Mouse (Mus musculus): ENCODE data around the gene H2-M10.1.
"Not testable (repeated sequence)": the region's sequence is repeated elsewhere in the genome, so short reads cannot be mapped to it uniquely, and the experiment has no call there.

H2-M10.1 gene

DNA sequence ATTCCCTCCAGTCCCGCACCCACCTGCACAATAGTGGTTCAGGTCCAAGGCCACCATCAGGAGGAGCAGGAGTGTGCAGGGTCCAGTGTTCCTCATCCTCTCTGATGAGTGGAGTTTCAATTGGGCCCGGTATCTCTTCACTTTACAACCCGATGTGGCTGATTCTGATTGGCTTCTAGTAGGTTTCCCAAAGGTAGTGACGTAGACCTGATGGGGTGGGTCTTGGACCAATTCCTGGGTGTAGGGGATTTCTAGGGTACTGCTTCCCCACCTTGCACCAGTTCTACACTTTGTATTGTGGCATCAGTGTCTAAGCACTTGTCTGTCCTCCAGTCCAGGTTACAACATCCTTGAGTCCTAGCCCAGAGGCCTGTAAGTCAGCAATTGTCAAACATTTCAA, at the start of gene H2-M10.1:
Gene H2-M10.1 (minus strand): TSS at position 101 of the 400 bp plus-strand sequence.
- DNase-seq (ENCODE audit: low spot score in 2 of 2): no peak

DNA sequence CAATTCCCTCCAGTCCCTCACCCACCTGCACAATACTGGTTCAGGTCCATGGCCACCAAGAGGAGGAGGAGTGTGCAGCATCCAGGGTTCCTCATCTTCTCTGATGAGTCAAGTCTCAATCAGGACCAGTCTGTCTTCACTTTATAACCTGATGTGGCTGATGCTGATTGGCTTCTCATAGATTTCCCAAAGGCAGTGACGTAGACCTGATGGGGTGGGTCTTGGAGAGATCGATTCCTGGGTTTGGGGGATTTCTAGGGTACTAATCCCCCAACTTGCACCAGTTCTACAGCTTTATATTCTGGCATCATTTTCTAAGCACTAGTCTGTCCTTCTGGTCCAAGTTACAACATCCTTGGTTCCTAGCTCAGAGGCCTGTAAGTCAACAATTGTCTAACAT, 42.4 kb upstream of the H2-M10.1 start, which contains the start of gene H2-M10.3:
Gene H2-M10.3 (minus strand): TSS at position 101 of the 400 bp plus-strand sequence.
- not testable (repeated sequence) for DNase-seq (ENCODE audit: low spot score in 2 of 2)

- DNase-seq (ENCODE audit: low spot score in 2 of 2): not testable (repeated sequence)
These were observed 36.4 kb upstream of the H2-M10.1 start for GRCm38 (mm10) chr17:36362404-36362803.

DNA sequence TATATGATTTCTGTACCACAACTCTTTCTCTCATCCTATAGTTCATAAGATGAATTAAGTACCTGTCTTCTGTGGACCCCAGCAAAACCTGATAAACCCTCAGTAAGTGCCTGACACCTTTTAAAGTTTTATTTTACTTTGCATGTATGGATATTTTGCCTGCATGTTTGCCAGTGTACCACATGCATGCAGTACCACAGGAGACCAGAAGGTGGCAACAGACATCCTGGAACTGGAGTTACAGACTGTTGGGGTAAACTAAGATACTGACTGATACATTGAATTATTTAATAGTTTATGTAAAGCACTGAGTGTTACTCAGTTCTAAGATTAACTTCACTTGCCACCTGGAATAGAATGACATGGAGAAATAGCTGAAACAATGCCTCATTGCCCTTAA, 31.6 kb upstream of the H2-M10.1 start:
- DNase-seq (ENCODE audit: low spot score in 2 of 2): not testable (repeated sequence)

GRCm38 (mm10) chr17:36355763-36356162, 29.8 kb upstream of the H2-M10.1 start:
- DNase-seq (ENCODE audit: low spot score in 2 of 2): no peak

GRCm38 (mm10) chr17:36355343-36355742, 29.4 kb upstream of the H2-M10.1 start:
- DNase-seq (ENCODE audit: low spot score in 2 of 2): not testable (repeated sequence)

DNA sequence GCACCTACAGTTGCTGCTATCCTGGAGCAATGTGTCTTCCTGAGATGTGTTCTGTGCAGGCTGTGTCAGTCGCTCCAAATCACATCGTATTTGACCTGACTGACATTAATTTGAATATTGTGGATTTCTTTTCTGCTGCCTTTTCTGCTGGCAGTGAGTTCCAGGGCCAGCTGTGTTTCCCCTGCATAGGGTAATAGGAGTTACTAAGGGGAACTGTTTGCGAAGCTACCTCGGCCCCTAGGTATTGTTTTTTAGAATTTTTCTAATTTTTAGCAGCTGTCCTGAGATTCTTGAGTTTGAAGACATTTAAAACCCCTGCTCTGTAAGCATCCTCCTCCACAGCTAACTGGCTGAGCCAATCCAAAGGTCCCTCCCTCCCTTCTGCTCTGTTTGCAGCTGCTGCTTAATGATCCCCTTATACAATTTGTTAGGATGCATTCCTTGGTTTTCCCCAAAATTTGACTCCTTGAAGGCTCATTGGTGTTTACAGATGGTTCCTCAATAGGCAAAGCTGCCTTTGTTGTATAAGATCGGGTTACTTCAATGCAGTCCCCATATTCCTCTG, 10.2 kb downstream of the H2-M10.1 start:
- DNase-seq (ENCODE audit: low spot score in 2 of 2): no peak

- DNase-seq (ENCODE audit: low spot score in 2 of 2): no peak
These were observed 10.8 kb downstream of the H2-M10.1 start for GRCm38 (mm10) chr17:36315041-36315688.

GRCm38 (mm10) chr17:36314511-36314910, 11.4 kb downstream of the H2-M10.1 start:
- DNase-seq (ENCODE audit: low spot score in 2 of 2): no peak

- no peak for DNase-seq (ENCODE audit: low spot score in 2 of 2)
These were observed 16.7 kb downstream of the H2-M10.1 start for GRCm38 (mm10) chr17:36309293-36309692.

- DNase-seq (ENCODE audit: low spot score in 2 of 2): peak in 1 of 2 experiments; percentile 42
These were observed 17.1 kb downstream of the H2-M10.1 start for GRCm38 (mm10) chr17:36308855-36309254.

GRCm38 (mm10) chr17:36286390-36286789, 39.6 kb downstream of the H2-M10.1 start, which contains the start of gene H2-M10.2:
H2-M10.2 (minus strand) TSS chr17:36286490.
- DNase-seq (ENCODE audit: low spot score in 2 of 2): peak in 1 of 2 experiments; percentile 6

DNA sequence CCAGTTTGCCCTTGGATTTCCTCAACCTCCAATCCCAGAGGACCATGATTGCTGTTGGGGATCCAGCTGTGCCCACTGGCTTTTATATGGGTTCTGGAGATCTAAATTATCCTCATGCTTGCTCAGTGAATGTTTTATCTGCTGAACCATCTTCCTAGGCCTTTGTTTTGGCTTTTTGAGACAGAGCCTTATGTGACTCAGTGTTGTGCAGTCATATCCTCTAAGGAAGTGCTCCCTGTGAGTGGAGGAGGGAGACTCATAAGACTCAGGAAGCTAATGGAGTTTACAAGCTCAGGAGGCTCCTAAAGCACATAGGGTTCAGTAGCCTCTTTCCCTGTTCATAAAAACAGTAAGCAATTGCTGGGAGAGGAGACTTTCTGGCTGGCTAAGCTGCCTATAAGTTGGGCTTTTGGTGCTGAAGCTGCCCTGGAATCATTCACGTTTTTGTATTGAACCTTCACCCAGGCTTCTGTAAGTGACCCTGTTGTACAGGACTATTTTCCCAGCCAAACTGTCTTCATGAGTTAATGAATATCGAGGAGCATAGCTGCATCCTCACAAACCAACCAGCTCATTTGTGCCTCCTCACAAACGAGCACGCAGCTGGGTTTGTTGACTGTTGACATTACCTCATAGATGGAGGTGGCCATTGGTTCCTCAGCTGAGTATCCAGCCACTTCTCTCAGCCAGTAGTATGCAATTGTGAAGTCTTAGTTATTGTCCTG, 44.3 kb downstream of the H2-M10.1 start:
- peak in 1 of 2 experiments; percentile 4 for DNase-seq (ENCODE audit: low spot score in 2 of 2)

GRCm38 (mm10) chr17:36274776-36275175, 51.2 kb downstream of the H2-M10.1 start:
- DNase-seq (ENCODE audit: low spot score in 2 of 2): no peak

- no peak for DNase-seq (ENCODE audit: low spot score in 2 of 2)
These were observed 52.2 kb downstream of the H2-M10.1 start for GRCm38 (mm10) chr17:36273796-36274195.
